Mouse (Mus musculus): ENCODE measurements around the gene Trub1.

Trub1 gene

GRCm38 (mm10) chr19:57452492-57453217 is at the start of gene Trub1:
Gene Trub1, plus strand, starts transcription at chr19:57452912.
- peak; percentile 90 for DNase-seq (ENCODE audit: low spot score)

GRCm38 (mm10) chr19:57403700-57404501 is 48.8 kb upstream of the Trub1 start:
- DNase-seq (ENCODE audit: low spot score) = peak; percentile 95

- DNase-seq (ENCODE audit: low spot score) = no peak
Measured at GRCm38 (mm10) chr19:57404502-57404848, 48.2 kb upstream of the Trub1 start.

- no peak for DNase-seq (ENCODE audit: low spot score)
Measured at GRCm38 (mm10) chr19:57407947-57408346, 44.8 kb upstream of the Trub1 start.

GRCm38 (mm10) chr19:57411375-57412196 is 41.1 kb upstream of the Trub1 start:
- DNase-seq (ENCODE audit: low spot score) = peak; percentile 71

- no peak for DNase-seq (ENCODE audit: low spot score)
Measured at GRCm38 (mm10) chr19:57413170-57413569, 39.5 kb upstream of the Trub1 start.

- DNase-seq (ENCODE audit: low spot score) = no peak
Measured at GRCm38 (mm10) chr19:57413918-57414317, 38.8 kb upstream of the Trub1 start.

- DNase-seq (ENCODE audit: low spot score) = no peak
Measured at GRCm38 (mm10) chr19:57415031-57415807, 37.5 kb upstream of the Trub1 start.

- DNase-seq (ENCODE audit: low spot score) = no peak
Measured at GRCm38 (mm10) chr19:57417800-57418580, 34.7 kb upstream of the Trub1 start.

- DNase-seq (ENCODE audit: low spot score) = no peak
Measured at GRCm38 (mm10) chr19:57423402-57423801, 29.3 kb upstream of the Trub1 start.

GRCm38 (mm10) chr19:57425296-57425695 is 27.4 kb upstream of the Trub1 start:
- DNase-seq (ENCODE audit: low spot score) = no peak

- DNase-seq (ENCODE audit: low spot score) = no peak
Measured at GRCm38 (mm10) chr19:57426841-57427240, 25.9 kb upstream of the Trub1 start.

GRCm38 (mm10) chr19:57427756-57428438 is 24.8 kb upstream of the Trub1 start:
- no peak for DNase-seq (ENCODE audit: low spot score)

GRCm38 (mm10) chr19:57428641-57429040 is 24.1 kb upstream of the Trub1 start:
- no peak for DNase-seq (ENCODE audit: low spot score)

- no peak for DNase-seq (ENCODE audit: low spot score)
Measured at GRCm38 (mm10) chr19:57429926-57430325, 22.8 kb upstream of the Trub1 start.

GRCm38 (mm10) chr19:57431476-57431875 is 21.2 kb upstream of the Trub1 start:
- DNase-seq (ENCODE audit: low spot score) = no peak

- DNase-seq (ENCODE audit: low spot score) = peak; percentile 46
Measured at GRCm38 (mm10) chr19:57434024-57434423, 18.7 kb upstream of the Trub1 start.

GRCm38 (mm10) chr19:57436586-57437021 is 16.1 kb upstream of the Trub1 start:
- no peak for DNase-seq (ENCODE audit: low spot score)

- DNase-seq (ENCODE audit: low spot score) = no peak
Measured at GRCm38 (mm10) chr19:57437042-57437441, 15.7 kb upstream of the Trub1 start.

- no peak for DNase-seq (ENCODE audit: low spot score)
Measured at GRCm38 (mm10) chr19:57439296-57439695, 13.4 kb upstream of the Trub1 start.

Data from retina, embryonic 14.5 days (tissue).